Comparison of ENCODE assay signal across 21 mouse cellular contexts in the genomic region with DNA sequence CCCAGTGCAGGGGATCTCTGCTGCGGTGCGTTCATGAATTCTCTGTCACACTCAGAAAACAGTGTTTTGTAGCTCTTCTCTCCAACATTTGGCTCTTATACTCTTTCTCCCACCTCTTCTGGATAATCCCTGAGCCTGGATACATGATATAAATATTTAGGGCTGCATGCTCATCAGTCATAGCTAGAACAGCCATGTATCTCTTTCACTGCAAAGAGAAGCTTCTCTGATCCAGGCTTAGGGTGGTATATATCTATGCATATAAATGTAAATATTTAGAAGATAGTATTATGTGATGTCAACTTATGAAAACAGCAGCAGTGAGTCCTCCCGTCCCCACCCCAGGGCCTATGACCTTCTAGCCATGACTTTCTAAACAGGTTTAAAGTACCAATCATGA.
DNase-seq lines count a peak whose midpoint lies in the region; ATAC-seq and TF ChIP-seq lines count a peak whose summit lies in the region.
"Had no signal": no experiment of that assay in that cellular context is flagged by ENCODE, and none has a peak within 500 bp of the region (broad histone marks: within the 10 kb centered on the region; RNA-seq: fewer than 3 reads in every experiment).

No protein-coding gene starts in this region.

- H3K9ac ChIP-seq in heart, embryonic 12.5 days: no peak overlapping the region
- no peak overlapping the region for H3K9ac ChIP-seq in intestine, embryonic 14.5 days (ENCODE audit: low read length)
- no peak overlapping the region for H3K9ac ChIP-seq in intestine, postnatal 0 days (ENCODE audit: low read depth, low read length)
- no peak overlapping the region for H3K9ac ChIP-seq in lung, embryonic 15.5 days
- H3K9ac ChIP-seq: embryonic facial prominence, embryonic 12.5 days; forebrain, embryonic 13.5 days; forebrain, embryonic 15.5 days had no signal

- no peak for TF ChIP-seq CTCF in intestine, postnatal 0 days (IDR thresholded peaks at IDR 0.05; ENCODE audit: low read depth)

- H3K9me3 ChIP-seq in heart, embryonic 12.5 days (replicated peaks): no peaks in the 10 kb centered on the region
- H3K9me3 ChIP-seq in intestine, embryonic 14.5 days (ENCODE audit: control insufficient read depth, low read length): no peaks in the 10 kb centered on the region
- no peaks in the 10 kb centered on the region for H3K9me3 ChIP-seq in intestine, postnatal 0 days (ENCODE audit: control insufficient read depth)
- H3K9me3 ChIP-seq in lung, embryonic 15.5 days: no peaks in the 10 kb centered on the region
- H3K9me3 ChIP-seq: embryonic facial prominence, embryonic 10.5 days; embryonic facial prominence, embryonic 12.5 days; forebrain, embryonic 13.5 days; forebrain, embryonic 15.5 days; G1E had no signal

- ATAC-seq in heart, embryonic 12.5 days (ENCODE audit: insufficient number of reproducible peaks, low FRiP score): no peak
- ATAC-seq in intestine, embryonic 14.5 days (replicated peaks; ENCODE audit: low FRiP score, low TSS enrichment, low read depth): no peak
- no peak for ATAC-seq in intestine, postnatal 0 days
- peak; percentile 72; the same call in 1 of the 2 replicates for ATAC-seq in lung, embryonic 15.5 days (ENCODE audit: borderline replicate concordance, extremely low read depth, low FRiP score, low TSS enrichment)
- ATAC-seq: activated CD4-positive, CD25-positive, alpha-beta regulatory T cell, adult 4 months; CD4-positive, CD25-positive, alpha-beta regulatory T cell, adult 4 months; forebrain, embryonic 13.5 days; forebrain, embryonic 15.5 days; Patski had no signal

- no peak overlapping the region for H3K27ac ChIP-seq in heart, embryonic 12.5 days (ENCODE audit: poor library complexity, severe bottlenecking)
- no peak overlapping the region for H3K27ac ChIP-seq in intestine, embryonic 14.5 days (ENCODE audit: low read depth)
- H3K27ac ChIP-seq in intestine, postnatal 0 days (ENCODE audit: low read depth, low read length): no peak overlapping the region
- no peak overlapping the region for H3K27ac ChIP-seq in lung, embryonic 15.5 days
- H3K27ac ChIP-seq: embryonic facial prominence, embryonic 10.5 days; embryonic facial prominence, embryonic 12.5 days; forebrain, embryonic 13.5 days; forebrain, embryonic 15.5 days had no signal

- H3K4me3 ChIP-seq in heart, embryonic 12.5 days: no peak overlapping the region
- no peak overlapping the region for H3K4me3 ChIP-seq in intestine, embryonic 14.5 days (ENCODE audit: low read depth, low read length)
- no peak overlapping the region for H3K4me3 ChIP-seq in intestine, postnatal 0 days (ENCODE audit: low read depth, low read length)
- no peak overlapping the region for H3K4me3 ChIP-seq in lung, embryonic 15.5 days
- H3K4me3 ChIP-seq: embryonic facial prominence, embryonic 10.5 days; embryonic facial prominence, embryonic 12.5 days; forebrain, embryonic 13.5 days; forebrain, embryonic 15.5 days had no signal

- peaks cover 5% of the 10 kb centered on the region; the same call in 1 of the 2 replicates for H3K27me3 ChIP-seq in heart, embryonic 12.5 days (replicated peaks)
- H3K27me3 ChIP-seq in intestine, embryonic 14.5 days (replicated peaks; ENCODE audit: control insufficient read depth, insufficient read depth, low read length): no peaks in the 10 kb centered on the region
- H3K27me3 ChIP-seq in intestine, postnatal 0 days (replicated peaks; ENCODE audit: control insufficient read depth, insufficient read depth, low read length): no peaks in the 10 kb centered on the region
- no peaks in the 10 kb centered on the region for H3K27me3 ChIP-seq in lung, embryonic 15.5 days
- H3K27me3 ChIP-seq: embryonic facial prominence, embryonic 12.5 days; forebrain, embryonic 13.5 days; forebrain, embryonic 15.5 days had no signal

- H3K4me1 ChIP-seq in heart, embryonic 12.5 days (replicated peaks): no peaks in the 10 kb centered on the region
- H3K4me1 ChIP-seq in intestine, embryonic 14.5 days (replicated peaks; ENCODE audit: control insufficient read depth, insufficient read depth, low read length): no peaks in the 10 kb centered on the region
- no peaks in the 10 kb centered on the region for H3K4me1 ChIP-seq in intestine, postnatal 0 days (replicated peaks; ENCODE audit: control insufficient read depth, insufficient read depth, low read length)
- peaks cover 3% of the 10 kb centered on the region; the same call in 1 of the 2 replicates for H3K4me1 ChIP-seq in lung, embryonic 15.5 days
- H3K4me1 ChIP-seq: embryonic facial prominence, embryonic 12.5 days; forebrain, embryonic 13.5 days; forebrain, embryonic 15.5 days had no signal

- DNase-seq in heart, adult 11 months: peak; percentile 15
- DNase-seq in intestine, embryonic 14.5 days (ENCODE audit: low spot score): peak; percentile 34
- no peak for DNase-seq in lung, postnatal 36 days
- DNase-seq: adrenal gland, adult 8-10 months; B cell, adult 2 months; cerebellum, adult 11-12 months; cerebellum, adult 2 months; cerebellum, adult 9-10 months; cerebellum, postnatal 10 days; cerebellum, postnatal 25 days had no signal

- WGBS in heart, embryonic 12.5 days: 90% methylated on average over 3 of the region's 3 CpGs
- WGBS in intestine, embryonic 14.5 days: 49% methylated on average over 3 of the region's 3 CpGs
- 72% methylated on average over 3 of the region's 3 CpGs for WGBS in intestine, postnatal 0 days
- WGBS in lung, embryonic 15.5 days: 36% methylated on average over 3 of the region's 3 CpGs

- no peaks in the 10 kb centered on the region for H3K36me3 ChIP-seq in heart, embryonic 12.5 days
- H3K36me3 ChIP-seq in intestine, embryonic 14.5 days (ENCODE audit: control insufficient read depth, insufficient read depth, low read length): no peaks in the 10 kb centered on the region
- no peaks in the 10 kb centered on the region for H3K36me3 ChIP-seq in intestine, postnatal 0 days (ENCODE audit: control insufficient read depth, insufficient read depth)
- no peaks in the 10 kb centered on the region for H3K36me3 ChIP-seq in lung, embryonic 15.5 days
- H3K36me3 ChIP-seq: embryonic facial prominence, embryonic 10.5 days; embryonic facial prominence, embryonic 12.5 days; forebrain, embryonic 15.5 days; G1E had no signal

- no peak overlapping the region for H3K4me2 ChIP-seq in heart, embryonic 12.5 days
- H3K4me2 ChIP-seq in intestine, embryonic 14.5 days (ENCODE audit: low read length): no peak overlapping the region
- no peak overlapping the region for H3K4me2 ChIP-seq in intestine, postnatal 0 days (replicated peaks; ENCODE audit: low read depth)
- no peak overlapping the region for H3K4me2 ChIP-seq in lung, embryonic 15.5 days
- H3K4me2 ChIP-seq: embryonic facial prominence, embryonic 12.5 days; forebrain, embryonic 13.5 days; forebrain, embryonic 15.5 days had no signal
